Mouse (Mus musculus): ENCODE data around the gene Adamts17. TPM values are rescaled to one million over a fixed set of nuclear protein-coding genes. Genes with fewer than 3 reads are reported as not detected.

The Adamts17 gene
- polyA plus RNA-seq, 1 experiment: 4.5 TPM

DNA sequence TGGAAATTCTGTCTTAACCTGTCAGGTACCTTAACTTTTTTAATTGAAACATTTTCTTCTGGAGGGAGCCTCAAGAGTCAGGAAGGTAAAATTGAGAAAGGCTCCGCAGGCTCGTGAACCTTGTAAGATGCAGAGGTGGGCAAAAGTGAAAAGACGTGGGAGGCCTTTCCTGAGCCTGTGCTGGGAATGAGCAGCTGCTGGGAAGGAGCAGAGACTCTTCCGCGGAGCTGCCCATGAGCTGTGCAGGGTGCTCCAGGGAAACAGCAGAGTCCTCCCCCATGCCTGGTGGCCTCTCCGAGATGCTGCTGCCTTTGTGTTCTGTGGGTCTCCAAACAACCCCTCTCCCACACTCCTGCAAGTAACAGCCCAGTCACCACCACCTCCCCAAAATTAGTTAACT, 142.1 kb downstream of the Adamts17 start:
- TF ChIP-seq POLR2A (IDR thresholded peaks at IDR 0.05; ENCODE audit: borderline replicate concordance, extremely low read depth, insufficient read depth, insufficient read length, poor library complexity, severe bottlenecking): no peak
- TF ChIP-seq CTCF (IDR thresholded peaks at IDR 0.05; ENCODE audit: borderline replicate concordance, extremely low read depth, insufficient read depth, insufficient read length): no peak
- no peak for DNase-seq (ENCODE audit: low read depth)

DNA sequence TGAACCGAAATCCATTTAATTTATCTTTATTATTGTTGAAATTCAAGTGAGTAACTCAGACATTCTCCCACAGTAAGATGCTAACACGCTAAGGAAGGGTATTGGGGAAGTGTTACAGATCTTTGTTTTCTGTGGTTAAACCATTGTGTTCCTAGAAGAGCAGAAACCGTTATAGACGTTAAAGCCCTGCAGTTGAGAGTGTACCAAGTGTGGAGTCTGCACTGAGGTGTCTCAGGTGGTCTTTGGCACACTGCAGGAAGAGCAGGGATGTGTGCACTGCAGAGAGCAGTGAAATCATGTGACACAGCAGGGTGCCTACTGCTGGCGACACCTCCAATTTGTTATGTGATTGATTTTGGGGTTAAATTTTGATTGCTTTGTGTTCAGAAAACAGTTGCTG, 142.5 kb downstream of the Adamts17 start:
- TF ChIP-seq POLR2A (IDR thresholded peaks at IDR 0.05; ENCODE audit: borderline replicate concordance, extremely low read depth, insufficient read depth, insufficient read length, poor library complexity, severe bottlenecking) (no peak), CTCF (IDR thresholded peaks at IDR 0.05; ENCODE audit: borderline replicate concordance, extremely low read depth, insufficient read depth, insufficient read length) (no peak)

DNA sequence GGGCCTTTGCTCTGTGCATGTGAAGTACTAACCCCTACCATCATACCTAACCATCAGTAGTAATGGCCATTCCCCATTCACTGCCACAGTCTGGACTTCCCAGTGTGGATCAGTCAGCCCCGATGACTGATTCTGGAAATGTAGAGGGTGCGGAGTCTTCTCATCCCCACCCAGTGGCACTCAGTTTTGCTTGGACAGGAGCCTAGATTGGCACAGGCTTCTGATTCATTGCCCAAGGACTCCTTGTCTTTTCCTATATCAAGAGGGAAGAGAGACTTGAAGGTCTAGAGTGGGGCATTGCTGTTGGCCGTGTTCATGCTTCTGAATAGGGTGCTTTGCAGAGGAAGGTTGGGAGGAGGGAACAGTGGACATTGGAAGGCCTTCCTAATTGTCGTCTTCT, 148.1 kb downstream of the Adamts17 start:
- TF ChIP-seq POLR2A (IDR thresholded peaks at IDR 0.05; ENCODE audit: borderline replicate concordance, extremely low read depth, insufficient read depth, insufficient read length, poor library complexity, severe bottlenecking): no peak
- no peak for TF ChIP-seq CTCF (IDR thresholded peaks at IDR 0.05; ENCODE audit: borderline replicate concordance, extremely low read depth, insufficient read depth, insufficient read length)
- DNase-seq (ENCODE audit: low read depth): no peak

More for the DNA sequence above, 142.5 kb downstream of the Adamts17 start:
- no peak for DNase-seq (ENCODE audit: low read depth)

DNA sequence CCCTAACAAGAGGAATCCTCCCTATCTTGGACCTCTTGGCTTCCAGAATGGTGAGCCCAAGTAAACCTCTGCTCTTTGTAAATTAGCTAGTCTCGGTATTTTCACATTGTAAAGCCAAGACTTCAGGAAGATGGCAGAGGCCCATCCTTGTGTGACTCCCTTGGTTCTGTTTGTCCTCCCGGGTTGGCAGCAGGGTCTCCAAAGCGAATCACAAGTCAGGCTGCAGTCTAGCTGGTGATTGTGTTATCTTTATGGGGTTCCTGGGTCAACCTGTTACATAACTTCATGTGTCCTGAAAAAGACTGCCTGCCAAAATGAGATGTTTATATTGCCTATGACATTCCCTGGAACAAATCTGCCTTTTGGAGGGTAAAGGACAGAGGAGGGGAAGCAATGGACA, 148.9 kb downstream of the Adamts17 start:
- TF ChIP-seq CTCF (IDR thresholded peaks at IDR 0.05; ENCODE audit: borderline replicate concordance, extremely low read depth, insufficient read depth, insufficient read length) (no peak), POLR2A (IDR thresholded peaks at IDR 0.05; ENCODE audit: borderline replicate concordance, extremely low read depth, insufficient read depth, insufficient read length, poor library complexity, severe bottlenecking) (no peak)
- DNase-seq (ENCODE audit: low read depth): no peak

DNA sequence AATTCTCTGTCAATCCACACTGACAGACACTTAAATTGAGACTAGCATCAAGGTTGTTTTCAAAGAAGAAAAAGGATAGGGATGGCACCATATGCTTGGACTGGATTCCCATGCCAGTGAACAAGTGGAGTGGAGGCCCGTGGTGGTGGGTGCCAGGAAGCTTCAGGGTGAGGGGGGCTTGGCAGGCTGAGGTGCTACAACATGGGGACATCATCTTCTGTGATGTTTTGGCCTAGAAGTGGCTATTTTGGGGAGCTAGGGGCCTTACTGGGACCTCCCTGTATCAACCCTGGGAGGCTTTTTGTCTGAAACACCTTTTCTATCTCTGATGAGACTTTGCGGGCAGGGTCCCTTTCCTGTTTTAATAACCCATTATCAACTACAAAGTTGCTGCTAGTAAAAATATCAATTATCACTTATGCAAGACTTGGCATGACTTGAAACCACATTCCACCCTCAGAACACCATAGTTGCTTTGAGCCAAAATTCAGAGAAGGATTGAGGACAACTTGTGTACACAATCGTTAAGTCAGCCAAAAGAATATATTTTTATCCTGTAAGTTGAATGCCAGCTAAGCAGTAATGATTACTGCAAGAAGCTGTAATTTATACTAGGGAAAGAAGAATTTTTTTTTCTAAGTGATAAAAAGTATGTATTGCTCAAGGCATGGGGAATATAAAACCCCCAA, 150.0 kb downstream of the Adamts17 start:
- TF ChIP-seq CTCF (IDR thresholded peaks at IDR 0.05; ENCODE audit: borderline replicate concordance, extremely low read depth, insufficient read depth, insufficient read length) (no peak), POLR2A (IDR thresholded peaks at IDR 0.05; ENCODE audit: borderline replicate concordance, extremely low read depth, insufficient read depth, insufficient read length, poor library complexity, severe bottlenecking) (no peak)
- DNase-seq (ENCODE audit: low read depth): peak; percentile 70

DNA sequence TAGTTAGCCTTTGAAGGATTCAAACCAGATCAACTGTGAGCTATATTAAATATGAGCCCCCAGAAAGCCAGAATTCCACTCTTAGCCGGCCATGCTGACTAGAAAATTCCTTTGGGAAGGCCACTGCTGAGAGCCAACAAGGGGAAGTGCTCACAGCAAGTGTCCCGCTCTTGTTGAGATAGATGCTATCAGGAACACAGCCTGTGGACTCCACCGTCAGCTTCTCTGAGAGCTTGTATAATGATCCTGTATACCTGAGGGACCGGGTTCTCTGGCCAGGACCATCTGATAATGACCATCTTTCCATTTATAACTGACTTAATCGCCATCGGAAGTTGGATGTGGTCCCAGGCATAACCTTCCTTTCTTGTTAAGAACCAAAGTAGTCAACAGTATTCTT, 159.3 kb downstream of the Adamts17 start:
- DNase-seq (ENCODE audit: low read depth): no peak
- no peak for TF ChIP-seq POLR2A (IDR thresholded peaks at IDR 0.05; ENCODE audit: borderline replicate concordance, extremely low read depth, insufficient read depth, insufficient read length, poor library complexity, severe bottlenecking)
- TF ChIP-seq CTCF (IDR thresholded peaks at IDR 0.05; ENCODE audit: borderline replicate concordance, extremely low read depth, insufficient read depth, insufficient read length): no peak

DNA sequence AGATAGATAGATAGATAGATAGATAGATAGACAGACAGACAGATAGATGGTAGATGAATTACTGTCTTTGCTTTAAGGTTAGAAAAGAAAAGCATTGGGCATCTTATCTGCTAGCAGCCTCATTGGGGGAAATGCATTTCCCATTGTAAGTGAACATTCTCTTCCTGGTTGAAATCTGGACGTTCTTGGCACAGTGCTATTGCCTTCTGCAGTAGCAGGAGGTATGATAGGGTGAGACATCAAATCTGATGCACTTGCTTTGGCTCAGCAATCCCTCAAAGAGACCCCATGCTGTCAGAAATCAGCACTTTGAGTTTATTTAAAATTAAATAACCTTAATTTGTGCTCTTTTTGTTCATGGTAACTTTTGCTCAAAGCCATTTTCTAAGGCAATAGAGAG, 164.1 kb downstream of the Adamts17 start:
- peak; percentile 55 for DNase-seq (ENCODE audit: low read depth)
- TF ChIP-seq POLR2A (IDR thresholded peaks at IDR 0.05; ENCODE audit: borderline replicate concordance, extremely low read depth, insufficient read depth, insufficient read length, poor library complexity, severe bottlenecking) (no peak), CTCF (IDR thresholded peaks at IDR 0.05; ENCODE audit: borderline replicate concordance, extremely low read depth, insufficient read depth, insufficient read length) (no peak)

DNA sequence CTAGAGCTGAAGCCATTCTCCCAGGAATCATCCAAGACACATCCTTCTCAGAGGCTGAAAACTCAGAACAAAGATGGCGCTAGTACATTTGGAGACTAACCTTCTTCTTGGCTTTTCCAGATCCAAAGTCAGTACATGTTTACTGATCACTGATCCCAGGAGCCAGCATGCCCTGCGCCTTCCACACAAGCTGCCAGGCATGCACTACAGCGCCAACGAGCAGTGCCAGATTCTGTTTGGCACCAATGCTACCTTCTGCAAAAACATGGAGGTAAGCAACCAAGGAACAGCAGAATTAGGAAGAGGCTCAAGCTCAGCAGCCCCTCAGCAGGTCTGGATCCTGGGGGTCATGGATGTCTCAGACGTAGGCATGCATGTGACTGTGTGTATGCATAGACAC, 164.7 kb downstream of the Adamts17 start:
- no peak for TF ChIP-seq POLR2A (IDR thresholded peaks at IDR 0.05; ENCODE audit: borderline replicate concordance, extremely low read depth, insufficient read depth, insufficient read length, poor library complexity, severe bottlenecking)
- no peak for TF ChIP-seq CTCF (IDR thresholded peaks at IDR 0.05; ENCODE audit: borderline replicate concordance, extremely low read depth, insufficient read depth, insufficient read length)
- DNase-seq (ENCODE audit: low read depth): peak; percentile 75

DNA sequence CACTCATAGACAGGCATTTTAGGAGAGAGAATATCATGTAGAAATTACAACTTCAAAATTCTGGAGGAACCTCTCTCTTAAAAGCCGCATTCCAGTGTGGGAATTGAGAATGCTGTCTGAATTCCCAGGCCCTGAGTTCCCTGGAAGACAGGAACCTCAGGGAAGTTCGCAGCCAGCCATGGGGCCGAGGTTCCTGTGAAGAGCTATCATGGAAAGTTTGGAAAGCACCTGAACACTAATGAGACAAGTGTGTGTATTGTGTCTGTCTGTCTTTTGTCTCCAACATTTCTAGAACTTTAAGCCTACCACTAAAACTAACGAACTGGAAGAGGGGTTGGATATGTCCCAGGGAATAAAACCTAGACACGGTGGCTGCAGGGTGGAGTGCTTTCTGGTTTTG, 170.3 kb downstream of the Adamts17 start:
- TF ChIP-seq CTCF (IDR thresholded peaks at IDR 0.05; ENCODE audit: borderline replicate concordance, extremely low read depth, insufficient read depth, insufficient read length): no peak
- no peak for TF ChIP-seq POLR2A (IDR thresholded peaks at IDR 0.05; ENCODE audit: borderline replicate concordance, extremely low read depth, insufficient read depth, insufficient read length, poor library complexity, severe bottlenecking)

DNA sequence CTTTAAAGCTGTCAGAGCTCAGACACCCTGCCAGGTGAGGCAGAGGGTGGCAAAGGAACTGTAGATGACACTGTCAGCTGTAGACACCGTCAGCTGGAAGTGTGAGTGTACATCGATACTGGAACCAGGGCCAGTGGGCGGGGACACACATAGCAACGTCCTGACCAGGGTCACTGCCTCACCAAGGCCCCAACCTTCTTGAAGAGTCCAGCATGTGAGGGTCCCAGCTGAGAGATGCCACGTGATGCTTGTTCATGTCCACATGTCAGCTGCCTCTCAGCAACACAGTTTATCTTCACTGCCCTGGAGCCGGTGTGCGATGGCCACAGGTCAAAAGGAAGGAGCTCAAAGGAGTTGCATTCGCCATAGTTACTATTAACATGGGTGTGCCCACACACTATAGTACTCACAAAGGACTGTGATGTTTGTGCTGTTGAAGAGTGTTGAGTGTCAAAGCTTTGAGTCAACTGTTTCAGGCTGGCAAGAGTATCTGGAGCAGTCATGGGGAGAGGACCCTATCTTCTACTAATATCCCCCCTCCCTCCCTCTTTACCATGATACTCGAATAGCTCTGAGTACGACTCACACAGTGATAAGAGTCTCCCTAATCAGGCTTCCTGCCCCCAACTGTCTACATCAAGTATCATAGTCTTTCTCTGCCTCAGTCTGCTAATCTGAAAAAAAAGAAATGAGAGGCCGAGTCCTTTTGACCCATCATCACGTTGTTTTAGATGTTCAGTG, 172.6 kb downstream of the Adamts17 start:
- no peak for DNase-seq (ENCODE audit: low read depth)
- TF ChIP-seq POLR2A (IDR thresholded peaks at IDR 0.05; ENCODE audit: borderline replicate concordance, extremely low read depth, insufficient read depth, insufficient read length, poor library complexity, severe bottlenecking) (no peak), CTCF (IDR thresholded peaks at IDR 0.05; ENCODE audit: borderline replicate concordance, extremely low read depth, insufficient read depth, insufficient read length) (no peak)

More for the DNA sequence above, 170.3 kb downstream of the Adamts17 start:
- DNase-seq (ENCODE audit: low read depth): no peak

DNA sequence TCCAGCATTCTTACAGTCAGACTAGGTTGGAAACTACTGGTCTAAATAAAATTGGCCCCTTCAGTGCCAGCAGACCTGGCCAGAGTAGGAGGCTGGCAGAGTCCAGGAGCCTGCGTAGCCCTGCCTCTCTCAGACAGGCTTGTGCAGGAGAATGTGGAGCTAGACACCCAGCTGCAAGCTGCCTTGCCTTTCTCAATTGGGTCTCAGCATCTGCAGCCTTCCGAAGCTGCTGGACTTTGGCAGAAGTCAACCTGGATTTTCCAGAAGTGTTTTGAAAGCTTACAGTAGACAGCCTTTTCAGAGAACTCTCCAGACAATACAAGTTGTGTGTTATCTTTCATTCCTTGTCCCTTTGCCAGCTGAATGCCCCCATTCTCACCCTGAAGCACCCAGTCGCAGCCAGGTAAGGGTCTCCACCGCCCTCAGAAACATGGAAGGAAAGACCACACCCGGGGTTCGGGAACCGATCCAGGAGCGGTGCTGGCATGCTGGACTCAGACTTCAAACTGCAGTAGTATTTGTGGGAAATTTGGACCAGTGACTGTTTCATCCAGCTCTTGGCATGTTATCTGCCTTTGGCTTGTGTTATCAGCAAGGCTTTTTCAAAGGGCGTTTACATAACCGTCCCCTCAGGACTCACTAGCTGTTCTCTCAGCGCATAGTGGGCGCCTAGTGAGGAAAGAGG, 173.8 kb downstream of the Adamts17 start:
- TF ChIP-seq CTCF (IDR thresholded peaks at IDR 0.05; ENCODE audit: borderline replicate concordance, extremely low read depth, insufficient read depth, insufficient read length) (no peak), POLR2A (IDR thresholded peaks at IDR 0.05; ENCODE audit: borderline replicate concordance, extremely low read depth, insufficient read depth, insufficient read length, poor library complexity, severe bottlenecking) (no peak)
- DNase-seq (ENCODE audit: low read depth): no peak

All from brain, embryonic 14.5 days (tissue).